Mouse (Mus musculus) fat pad, adult 2 months (tissue): ENCODE measurements at regions not wholly inside any gene's neighbourhood (a gene's known extent, or its start where the extent isn't known, plus 50 kb on each side); places are given as distances from the start of the nearest gene placed in this dataset.
"Not testable (repeated sequence)": the region's sequence is repeated elsewhere in the genome, so short reads cannot be mapped to it uniquely, and the experiment has no call there.

ENCODE experiments used
- DNase-seq: peaks from one replicate; pipeline ENCODE4 v3.0.0-alpha.2; 2011; ENCODE audit warnings: low read depth, low spot score; ENCODE audit errors: extremely low read depth

DNA sequence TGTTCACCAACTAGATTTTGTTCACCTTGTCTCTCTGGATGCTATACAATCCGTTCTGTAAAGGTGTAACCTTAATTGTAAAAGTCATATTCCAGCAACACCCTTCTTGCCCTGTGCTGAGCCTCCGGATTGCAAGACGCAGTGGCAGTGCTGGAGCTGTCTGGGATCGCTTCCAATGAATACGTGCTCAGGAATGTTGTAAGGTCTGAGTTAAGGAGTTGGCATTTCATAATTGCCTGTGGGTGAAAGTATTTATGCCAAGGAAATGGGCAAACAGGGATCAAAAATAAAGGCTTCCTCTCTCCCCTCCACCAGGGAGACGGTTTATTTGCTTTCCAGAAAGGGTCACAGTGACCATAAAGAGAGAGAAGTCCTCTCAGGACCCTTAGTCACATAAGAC lies 93.3 kb downstream of the Apob start:
- peak; percentile 80 for DNase-seq

DNA sequence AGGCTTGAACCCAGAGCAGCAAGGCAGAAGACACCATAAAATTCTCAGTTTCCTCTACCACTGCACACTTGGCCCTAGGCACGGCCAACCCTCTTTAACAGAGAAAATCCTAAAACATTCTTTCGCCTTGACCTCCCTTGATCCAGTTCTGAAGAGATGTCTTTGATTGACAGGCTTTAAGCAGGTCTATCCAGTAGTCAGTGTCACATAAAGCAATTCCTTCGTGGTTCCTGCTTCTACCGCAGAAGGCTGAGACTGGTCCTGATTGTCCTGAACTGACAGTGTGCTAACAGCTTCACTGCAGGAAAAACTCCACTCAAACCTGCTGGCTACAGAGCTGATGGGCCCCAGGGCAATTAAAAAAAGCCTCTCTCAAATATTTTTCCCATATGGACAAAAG lies 93.8 kb downstream of the Apob start:
- DNase-seq, result no peak

DNA sequence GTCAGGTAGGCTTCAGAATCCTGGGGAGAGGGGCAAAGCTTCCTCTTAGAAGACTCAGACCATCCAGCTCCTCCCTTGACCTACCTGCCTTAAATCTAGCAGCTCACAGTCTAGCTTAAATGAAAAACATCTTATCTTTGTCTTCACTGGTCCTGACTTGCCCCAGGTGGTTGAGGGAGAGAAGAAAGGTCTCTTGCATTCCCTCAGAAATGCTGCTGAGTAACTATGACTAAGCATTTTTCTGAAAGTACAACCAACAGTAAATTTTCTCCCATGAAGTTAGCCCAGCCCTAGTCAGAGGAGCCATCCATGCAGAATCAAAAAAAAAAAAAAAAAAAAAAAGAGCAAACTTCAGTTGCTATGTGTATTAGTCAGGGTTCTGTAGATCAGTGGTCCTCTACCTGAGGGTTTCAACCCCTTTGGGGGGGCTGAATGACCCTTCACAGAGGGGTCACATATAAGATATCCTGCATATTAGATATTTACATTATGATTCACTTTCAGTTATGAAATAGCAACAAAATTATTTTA lies 98.6 kb downstream of the Apob start:
- DNase-seq, result no peak

DNA sequence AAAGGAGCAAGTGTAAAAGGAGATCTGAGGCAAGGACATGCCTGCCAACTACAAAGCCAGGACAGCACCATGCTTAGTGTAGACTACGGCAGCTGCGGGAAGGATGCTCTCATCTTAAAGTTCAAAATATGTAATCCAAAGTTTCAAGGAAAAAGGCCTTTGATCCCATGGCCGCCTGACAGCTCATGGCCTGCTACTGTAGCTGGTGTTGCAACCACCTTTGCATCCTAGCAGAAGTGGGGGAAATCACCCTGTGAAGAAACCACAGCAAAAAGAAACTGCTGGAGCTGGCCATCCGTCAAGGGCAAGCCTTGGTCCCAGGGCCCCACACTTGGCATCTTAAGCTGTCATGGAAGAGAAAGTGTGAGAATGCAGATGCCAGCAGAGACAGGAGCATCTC lies 99.9 kb downstream of the Apob start:
- no peak for DNase-seq

DNA sequence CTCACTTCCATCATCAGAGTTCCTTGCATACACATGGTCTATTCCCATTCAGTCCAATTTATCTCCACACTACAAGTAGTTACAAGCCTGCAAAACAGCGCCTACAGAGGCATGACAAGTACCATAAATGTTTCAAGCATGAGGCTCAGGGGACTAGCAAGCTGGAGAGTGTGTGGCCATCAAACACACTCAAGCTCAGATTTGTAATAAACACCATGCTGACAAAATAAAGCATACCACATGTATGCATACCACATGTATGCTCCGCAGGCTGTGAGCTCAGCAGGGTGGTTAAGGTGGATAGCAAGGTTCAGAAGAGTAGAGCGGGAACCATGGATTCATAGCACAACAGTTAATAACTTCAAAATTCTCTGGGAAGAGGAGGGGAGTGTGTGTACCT lies 100.6 kb downstream of the Apob start:
- DNase-seq, result no peak

DNA sequence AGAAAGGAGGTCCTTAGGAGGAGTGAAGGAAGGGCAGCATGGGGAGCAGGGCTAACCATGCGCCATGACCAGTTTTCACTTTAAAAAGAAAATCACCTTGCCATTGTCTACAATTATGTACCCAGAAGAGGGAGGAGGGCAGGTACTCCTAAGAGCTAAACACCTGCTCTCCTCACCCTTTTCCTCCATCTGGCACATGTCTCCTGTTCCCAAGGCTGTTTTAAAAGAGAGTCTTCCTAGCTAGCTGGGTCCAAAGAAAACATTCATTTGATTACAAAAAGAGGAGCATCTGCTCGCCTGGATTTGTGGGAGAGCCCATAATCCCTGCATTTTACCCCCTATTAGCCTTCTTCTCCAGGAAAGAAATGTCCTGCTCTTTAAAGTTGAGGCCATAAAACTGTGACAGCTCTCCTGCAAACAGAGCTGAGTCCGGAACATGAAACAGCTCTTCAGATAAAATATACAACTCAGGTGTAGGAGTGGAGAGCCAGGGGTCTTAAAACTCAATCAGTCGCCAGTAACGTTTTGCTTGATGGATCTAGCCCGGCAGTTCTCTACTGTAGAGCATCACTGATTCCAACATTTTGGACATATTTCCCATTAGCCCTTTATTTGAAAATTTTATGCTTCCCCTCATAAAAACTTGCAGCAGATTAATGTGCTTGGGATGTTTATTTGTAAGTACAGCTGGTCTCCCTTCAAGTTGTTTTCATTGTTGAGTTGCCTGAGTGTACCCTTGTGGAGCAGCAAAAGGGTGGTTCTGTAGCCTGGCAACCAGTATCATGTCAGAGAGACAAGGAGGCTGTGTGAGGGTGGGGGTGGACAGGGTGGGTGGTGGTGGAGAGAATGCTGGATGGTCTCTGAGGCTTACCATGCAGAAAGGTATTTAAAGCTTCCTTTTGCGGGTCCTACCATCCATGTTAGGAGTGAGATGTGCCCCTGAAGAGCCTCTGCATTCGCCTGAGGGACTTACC lies 105.5 kb downstream of the Apob start:
- no peak for DNase-seq

DNA sequence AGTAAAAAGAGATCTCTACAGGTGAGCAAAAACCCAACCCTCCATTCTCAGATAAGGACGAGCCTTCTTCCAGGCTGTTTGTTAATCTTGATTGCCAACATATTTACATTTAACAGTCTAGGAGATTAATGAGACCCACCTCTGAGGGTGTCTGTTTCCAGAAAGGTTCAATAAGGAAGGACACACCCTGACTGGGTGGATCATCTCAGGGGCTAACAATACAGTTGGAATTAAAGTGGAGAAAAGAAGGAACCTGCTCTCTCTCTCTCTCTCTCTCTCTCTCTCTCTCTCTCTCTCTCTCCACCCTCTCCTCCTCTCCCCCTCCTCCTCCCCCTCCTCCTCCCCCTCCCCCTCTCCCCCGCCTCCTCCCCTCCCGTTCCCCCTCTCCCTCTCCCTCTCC lies 110.5 kb downstream of the Apob start:
- DNase-seq, result no peak

DNA sequence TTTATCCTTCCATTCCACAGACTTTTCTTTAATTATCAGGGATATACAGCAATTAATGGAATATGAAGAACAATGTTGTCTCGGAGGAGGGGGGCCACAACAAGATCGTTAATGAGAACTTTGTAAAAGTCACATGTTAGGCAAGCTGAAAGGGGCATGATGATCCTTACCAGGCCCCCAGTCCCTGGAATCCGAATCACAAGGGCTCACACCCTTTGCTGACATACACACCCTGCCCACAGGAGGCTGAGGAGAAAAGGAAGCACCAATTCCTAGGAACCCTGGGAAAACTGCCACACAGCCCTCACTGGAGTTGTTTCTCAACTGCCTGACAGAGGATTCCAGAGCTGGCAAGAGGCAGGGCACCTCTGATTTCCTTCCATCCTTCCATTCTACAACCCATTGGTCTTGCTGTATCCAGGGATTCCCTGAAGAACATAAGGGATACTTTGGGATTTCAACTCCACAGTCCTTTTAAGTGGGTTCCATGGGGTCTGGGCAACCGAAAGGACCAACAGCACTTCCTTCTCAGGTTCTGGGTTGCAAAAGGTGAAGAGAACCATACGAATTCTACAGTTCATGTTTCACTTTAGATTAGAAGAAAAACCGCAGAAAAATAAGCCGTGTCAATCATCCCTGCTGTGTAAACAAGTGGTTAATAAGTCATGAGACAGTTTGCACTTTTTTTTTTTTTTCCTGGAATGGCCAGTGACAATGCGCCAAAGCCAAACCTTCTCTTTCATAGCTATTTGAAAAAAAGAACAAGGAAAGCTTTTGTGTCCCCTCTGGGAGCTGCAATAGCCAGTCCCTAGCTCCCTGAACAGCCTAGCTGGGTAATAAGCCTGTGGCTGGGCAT lies 112.2 kb downstream of the Apob start:
- DNase-seq, result no peak

DNA sequence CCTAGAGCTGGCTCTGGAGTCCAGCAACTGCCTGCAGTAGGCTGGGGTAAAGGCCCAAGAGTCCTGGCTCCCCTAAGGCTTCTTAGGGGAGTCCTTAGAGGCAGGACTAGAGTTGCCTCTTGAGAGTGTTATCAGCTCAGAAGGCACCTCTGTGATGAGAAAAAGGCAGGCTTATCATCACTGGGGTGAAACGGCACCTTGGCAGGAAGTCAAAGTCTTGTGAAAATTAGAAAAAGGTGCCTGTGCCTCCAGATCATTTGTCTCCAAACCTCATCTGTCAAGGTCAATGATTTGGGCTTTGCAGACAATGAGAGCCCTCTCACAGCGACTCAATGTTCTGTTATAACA lies 112.8 kb downstream of the Apob start:
- DNase-seq, result no peak

DNA sequence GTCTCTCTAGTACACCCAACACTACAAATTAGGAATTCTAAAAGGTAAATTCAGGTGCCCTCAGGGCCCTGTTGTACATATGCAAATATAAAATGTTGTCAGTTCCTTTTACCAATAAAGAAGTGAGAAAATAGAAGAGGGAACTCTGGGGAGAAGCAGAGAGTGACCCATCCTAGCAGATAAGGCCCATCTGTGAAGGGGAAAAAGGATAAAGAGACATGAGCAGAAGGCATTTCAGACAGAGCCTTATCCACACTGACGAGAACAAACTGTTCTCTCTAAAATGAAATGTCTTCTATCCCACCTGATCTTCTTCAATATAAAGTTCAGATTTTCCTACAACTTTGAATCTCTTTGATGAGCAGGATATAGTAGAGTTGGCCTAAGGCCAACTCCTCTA lies 114.5 kb upstream of the Ldah start:
- DNase-seq, result no peak

DNA sequence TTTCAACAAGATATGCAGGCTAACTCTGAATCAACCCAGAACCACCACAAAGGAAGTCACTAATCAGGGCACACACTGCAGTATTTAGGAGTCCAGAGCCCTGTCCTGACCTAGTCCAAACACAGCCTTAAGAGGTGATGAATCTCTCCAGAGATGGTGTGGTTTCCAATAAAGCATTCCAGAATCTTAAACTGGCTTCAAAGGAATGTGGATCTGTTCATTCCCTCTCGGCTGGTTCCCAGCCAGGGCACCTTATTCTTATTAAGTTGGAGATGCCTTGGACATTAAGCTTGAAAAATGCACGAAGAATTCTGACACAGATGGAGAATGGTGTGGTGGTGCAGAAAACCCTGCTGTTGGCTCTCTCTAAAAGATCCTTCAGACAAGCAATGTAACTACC lies 112.0 kb upstream of the Ldah start:
- DNase-seq, result no peak

DNA sequence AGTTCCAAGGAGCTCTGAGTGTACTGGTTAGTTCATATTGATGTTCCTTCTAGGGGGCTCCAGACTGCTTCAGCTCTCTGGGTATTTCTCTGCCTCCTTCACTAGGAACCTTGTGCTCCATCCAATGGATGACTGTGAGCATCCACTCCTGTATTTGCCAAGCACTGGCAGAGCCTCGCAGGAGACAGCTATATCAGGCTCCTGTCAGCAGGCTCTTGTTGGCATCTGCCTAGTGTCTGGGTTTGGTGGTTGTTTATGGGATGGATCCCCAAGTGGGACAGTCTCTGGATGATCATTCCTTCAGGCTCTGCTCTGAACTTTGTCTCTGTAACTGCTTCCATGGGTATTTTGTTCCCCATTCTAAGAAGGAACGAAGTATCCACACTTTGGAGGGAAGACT lies 109.5 kb upstream of the Ldah start:
- not testable (repeated sequence) for DNase-seq

DNA sequence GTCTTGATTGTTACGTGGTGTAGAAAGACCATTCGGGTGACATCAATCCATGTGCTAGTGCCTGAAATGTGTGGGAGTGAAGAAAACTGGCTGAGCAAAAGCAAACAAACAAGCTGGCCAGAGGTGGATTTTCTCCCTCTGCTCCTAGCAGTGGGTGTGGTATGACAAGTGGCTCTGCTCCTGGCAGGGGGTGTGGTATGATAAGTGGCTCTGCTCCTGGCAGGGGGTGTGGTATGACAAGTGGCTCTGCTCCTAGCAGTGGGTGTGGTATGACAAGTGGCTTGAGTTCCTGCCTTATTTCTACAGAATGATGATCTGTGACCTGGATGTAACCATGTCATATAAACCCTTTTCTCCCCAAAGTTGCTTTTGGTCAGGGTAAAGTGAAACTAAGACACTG lies 108.8 kb upstream of the Ldah start:
- DNase-seq, result no peak

DNA sequence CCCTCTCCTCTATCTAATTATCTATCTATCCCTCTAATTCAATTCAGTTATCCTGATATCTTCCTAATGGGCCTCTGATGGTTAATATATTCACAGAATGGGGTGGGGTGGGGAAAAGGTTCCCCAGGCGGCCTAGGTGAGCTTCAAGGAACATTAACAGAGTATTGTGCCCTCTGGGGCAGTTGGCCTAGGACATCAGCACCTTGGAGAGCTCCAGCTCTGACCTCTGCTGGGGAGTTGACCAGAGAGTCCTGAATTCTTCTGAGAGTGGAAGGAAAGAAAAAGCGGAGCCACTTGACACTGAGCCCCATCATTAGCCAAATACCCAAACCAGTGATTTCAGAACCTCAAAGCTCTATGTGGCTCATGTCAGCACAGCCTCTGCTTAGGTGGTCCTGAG lies 108.1 kb upstream of the Ldah start:
- DNase-seq, result no peak

DNA sequence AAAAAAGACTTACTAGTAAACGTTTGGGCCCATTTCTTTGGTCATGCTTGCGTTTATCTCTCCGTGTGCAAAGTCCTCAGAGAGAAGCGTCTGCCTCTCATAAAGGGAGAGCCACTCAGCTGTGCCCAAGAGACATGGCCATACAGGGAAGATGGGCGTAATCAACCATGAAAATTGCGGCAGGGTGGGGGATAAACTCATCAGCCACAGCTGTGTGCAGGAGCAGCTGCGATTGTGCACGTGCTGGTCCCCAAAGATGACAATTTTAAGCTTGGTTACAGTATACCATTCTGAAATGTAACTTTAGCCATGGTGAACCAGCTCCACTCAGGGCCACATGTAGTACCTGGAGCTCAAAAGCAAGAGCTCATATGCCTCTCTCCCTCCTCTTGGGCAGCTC lies 106.1 kb upstream of the Ldah start:
- DNase-seq, result no peak

DNA sequence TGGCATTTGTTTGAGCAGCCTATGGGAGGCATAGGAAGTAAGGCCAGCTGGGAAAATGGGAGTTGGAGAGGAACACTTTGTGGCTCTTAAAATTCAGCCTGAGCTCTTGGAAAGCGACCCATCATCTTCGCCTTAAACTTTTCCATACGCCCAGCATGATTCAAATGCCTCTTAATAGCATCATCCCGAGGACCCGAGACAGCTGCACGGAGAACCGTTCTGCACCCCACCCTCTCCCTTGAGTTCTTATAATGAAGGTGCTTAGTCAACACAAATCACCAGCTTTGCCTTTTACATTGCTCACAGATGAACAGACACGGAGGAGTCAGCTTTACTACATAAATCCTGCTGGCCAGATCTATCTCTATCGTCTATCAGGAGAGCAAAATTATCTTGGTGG lies 104.6 kb upstream of the Ldah start:
- no peak for DNase-seq

DNA sequence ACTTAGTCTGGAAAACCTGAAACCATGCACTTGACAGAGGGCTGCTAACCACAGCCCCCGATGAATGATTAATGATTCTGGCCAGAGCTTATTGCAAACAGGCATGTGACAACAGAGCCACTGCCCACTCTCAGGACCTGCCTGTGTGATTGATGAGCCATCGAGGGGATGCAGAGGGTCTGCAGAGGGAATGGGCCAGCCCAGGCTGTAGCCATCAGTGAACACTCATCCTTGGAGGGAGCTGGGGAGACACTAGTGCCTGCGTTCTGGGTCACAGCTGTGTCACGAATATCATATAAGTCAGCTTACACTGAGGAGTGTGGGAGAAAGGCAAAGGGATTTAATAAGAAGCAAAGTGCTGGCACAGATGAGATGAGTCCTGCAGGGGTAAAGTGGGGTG lies 100.8 kb upstream of the Ldah start:
- no peak for DNase-seq

DNA sequence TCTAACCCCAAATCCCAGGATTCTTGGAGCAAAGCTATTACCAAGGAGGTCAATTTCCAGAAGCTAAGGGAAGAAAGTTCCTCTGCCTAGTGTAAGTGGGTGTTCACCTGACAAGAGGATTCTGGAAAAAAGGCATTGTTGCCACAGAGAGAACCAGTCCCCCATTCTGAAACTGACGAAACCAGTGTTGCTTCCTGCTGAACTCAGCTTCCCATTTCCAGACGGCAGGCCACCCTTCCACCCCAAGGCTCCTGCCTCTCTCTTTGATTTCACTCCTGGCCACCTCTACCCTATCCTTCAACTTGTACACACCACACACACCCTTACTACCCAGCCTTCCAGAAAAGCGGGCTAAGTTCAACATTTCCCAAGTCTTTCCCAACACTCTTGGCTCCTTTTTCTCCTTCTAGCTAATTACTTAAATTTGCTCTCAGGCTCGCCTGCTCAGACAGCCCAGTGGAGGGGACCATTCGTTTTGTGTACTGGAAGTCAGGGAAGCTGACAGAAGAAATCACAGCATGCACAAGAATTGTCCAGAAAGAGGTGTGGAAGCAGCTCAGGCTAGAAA lies 98.6 kb upstream of the Ldah start:
- peak; percentile 96 for DNase-seq

DNA sequence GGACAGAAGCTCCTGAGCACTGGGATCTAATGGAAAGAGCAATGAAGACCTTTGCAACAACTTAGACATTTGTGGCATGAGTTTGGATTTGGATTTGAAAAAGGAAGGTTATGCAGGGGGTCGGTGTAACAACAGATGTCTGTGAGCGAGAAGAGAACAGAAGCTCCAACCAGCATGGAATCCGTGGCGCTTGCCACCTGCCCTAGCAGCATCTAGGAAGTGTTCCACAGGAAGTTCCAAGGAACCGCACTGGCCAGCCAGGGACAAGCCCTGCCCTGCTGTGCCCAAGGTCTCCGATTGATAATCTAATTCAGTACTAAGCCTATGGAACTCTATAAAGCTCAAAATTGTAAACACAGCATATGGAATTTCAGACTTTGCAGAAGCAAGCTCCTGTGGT lies 98.0 kb upstream of the Ldah start:
- no peak for DNase-seq

DNA sequence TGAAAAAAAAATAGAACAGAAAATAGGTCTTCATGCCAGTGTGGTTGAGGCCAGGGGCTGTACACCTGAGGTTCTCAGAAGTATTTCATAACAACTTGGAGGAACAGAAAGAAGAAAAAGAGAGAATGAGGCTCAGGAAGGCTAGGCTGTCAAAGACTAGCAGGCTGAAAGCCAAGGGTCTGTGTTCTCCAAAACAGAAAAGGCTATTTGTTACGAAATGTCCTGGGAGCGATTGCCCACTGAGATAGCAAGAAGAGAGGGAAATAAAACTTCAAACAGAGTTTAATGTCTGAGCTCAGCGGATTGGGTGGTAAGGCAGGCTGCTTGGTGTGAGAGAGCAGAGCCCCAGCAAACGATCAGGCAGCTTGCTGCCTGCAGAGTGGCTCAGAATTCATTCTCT lies 97.6 kb upstream of the Ldah start:
- peak; percentile 93 for DNase-seq

DNA sequence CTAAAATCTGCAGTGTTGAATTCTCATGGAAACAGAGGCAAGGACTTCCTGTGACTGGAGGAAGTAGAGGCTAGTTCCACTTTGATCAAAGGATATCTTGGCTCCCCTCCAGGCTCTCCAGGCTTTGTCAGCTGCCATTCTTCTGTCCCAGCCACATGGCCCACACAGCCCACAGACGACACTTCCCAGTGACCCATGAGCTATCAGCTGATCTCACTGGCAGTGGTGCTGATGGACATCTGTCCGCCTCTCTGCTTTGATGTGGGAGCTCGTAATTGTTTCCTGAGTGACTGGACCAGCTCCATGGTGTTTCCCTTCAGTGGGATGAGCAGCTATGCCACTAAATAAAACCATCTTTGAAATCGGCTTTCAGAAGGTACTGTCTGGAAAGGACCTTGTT lies 96.4 kb upstream of the Ldah start:
- DNase-seq, result no peak

DNA sequence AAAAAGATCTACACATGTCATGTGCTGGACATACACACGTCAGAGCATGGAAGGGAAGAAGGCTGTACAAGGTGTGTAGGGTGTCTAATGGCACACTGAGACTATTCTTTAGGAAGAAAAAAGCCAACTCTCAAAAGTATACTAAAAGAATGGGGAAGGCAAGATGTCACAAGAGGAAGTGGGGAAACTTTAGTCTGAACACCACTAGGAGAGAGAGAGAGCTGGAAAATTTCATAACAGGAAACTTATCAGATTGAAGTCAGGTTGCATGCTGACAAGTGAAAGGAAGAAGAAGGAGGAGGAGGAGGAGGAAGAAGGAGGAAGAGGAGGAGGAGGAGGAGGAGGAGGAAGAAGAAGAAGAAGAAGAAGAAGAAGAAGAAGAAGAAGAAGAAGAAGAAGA lies 52.3 kb upstream of the Ldah start:
- no peak for DNase-seq
